Mouse (Mus musculus) heart, adult 2 months (tissue): ENCODE measurements at regions not wholly inside any gene's neighbourhood (a gene's known extent, or its start where the extent isn't known, plus 50 kb on each side); places are given as distances from the start of the nearest gene placed in this dataset.

ENCODE experiments used
- CTCF ChIP-seq: fragments of 200-600 bp; IDR thresholded peaks from 2 replicates; pipeline ENCODE4 v1.8.1; 2022; ENCODE audit warnings: antibody characterized with exemption, mild to moderate bottlenecking, moderate library complexity
- EP300 ChIP-seq: fragments of 200-500 bp; IDR thresholded peaks from 2 replicates; pipeline ENCODE4 v1.6.1; 2011; ENCODE audit warnings: low read depth, low read length, control low read depth; ENCODE audit not compliant: insufficient read depth
- POLR2A ChIP-seq: fragments of 200-500 bp; IDR thresholded peaks from 2 replicates; pipeline ENCODE4 v1.6.1; 2011; ENCODE audit warnings: mild to moderate bottlenecking, low read depth, low read length, control low read depth; ENCODE audit not compliant: insufficient read depth

DNA sequence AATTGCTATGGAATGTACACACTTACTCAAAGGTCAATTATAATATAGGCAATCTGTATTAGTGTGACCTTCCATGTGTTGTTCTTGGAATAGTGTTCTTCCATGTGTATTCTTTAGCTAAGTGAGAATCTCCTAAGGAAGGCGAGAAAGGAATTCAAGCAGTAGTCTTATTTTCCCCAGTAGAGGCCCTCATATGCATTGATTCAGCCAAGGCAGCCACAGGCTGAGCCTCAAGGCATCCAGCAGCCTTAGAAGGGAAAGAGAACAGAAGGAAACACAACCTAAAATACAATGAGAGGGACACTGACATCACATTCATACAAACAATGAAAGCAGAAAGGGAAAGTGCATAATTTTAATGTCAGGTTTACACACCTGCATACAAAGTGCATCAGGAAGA lies 541.4 kb upstream of the Got2 start:
- TF ChIP-seq POLR2A (no peak), CTCF (no peak), EP300 (no peak)
